ENCODE assay signal across 19 mouse cellular contexts in the genomic region with DNA sequence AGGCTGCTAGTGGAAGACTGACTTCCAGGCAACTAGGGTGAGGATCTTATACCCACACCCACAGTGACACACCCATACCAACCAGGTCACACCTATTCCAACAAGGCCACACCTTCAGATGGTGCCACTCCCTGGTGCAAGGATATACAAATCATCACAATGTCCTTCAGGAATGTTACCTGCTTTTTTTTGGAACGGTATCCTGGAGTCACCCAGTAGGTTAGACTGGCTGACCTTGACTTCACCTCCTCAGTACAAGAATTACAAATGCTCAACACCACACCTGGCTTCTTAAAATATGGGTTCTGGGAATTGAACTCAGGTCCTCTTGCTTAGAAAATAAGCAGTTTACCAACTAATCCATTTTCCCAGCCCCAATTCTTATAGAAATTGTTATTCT.
"Had no signal": no experiment of that assay in that cellular context is flagged by ENCODE, and none has a peak within 500 bp of the region (broad histone marks: within the 10 kb centered on the region; RNA-seq: fewer than 3 reads in every experiment).

No protein-coding gene starts in this region.

- H3K9me3 ChIP-seq: lung, embryonic 15.5 days; midbrain, embryonic 13.5 days; midbrain, embryonic 15.5 days; neural tube, embryonic 12.5 days had no signal

- H3K27ac ChIP-seq: lung, embryonic 15.5 days; macrophage; midbrain, embryonic 13.5 days; midbrain, embryonic 15.5 days; neural tube, embryonic 12.5 days had no signal

- DNase-seq: liver, postnatal 0 days; lung, adult 2 months; lung, postnatal 14 days; lung, postnatal 36 days; retina, postnatal 1 day; right cerebral cortex, adult 18-20 months; right cerebral cortex, postnatal 25 days; right cerebral cortex, postnatal 4 days; spleen, adult 18-20 months; thymus, adult 18-20 months; thymus, postnatal 14 days; thymus, postnatal 36 days had no signal

- H3K9ac ChIP-seq: liver, postnatal 0 days; lung, embryonic 15.5 days; midbrain, embryonic 13.5 days; midbrain, embryonic 15.5 days; neural tube, embryonic 12.5 days had no signal

- H3K4me3 ChIP-seq: lung, embryonic 15.5 days; megakaryocyte, embryonic 14.5 days; midbrain, embryonic 13.5 days; midbrain, embryonic 15.5 days; neural tube, embryonic 12.5 days had no signal

- ATAC-seq: liver, postnatal 0 days; lung, postnatal 0 days; midbrain, embryonic 13.5 days; midbrain, embryonic 15.5 days had no signal

- H3K4me1 ChIP-seq: lung, embryonic 15.5 days; megakaryocyte, embryonic 14.5 days; midbrain, embryonic 13.5 days; midbrain, embryonic 15.5 days; neural tube, embryonic 12.5 days had no signal

- H3K36me3 ChIP-seq: lung, embryonic 15.5 days; midbrain, embryonic 13.5 days; midbrain, embryonic 15.5 days; neural tube, embryonic 12.5 days had no signal
